Mouse (Mus musculus) embryo, embryonic 11.5 days (tissue): Measurements from ENCODE around the gene Cacna2d1.

Experiments
- DNase-seq: peaks from one replicate; pipeline ENCODE4 v3.0.0-alpha.2; 2012; ENCODE audit warnings: low read depth, low spot score

Gene Cacna2d1

GRCm38 (mm10) chr5:16253768-16254167, 319.3 kb downstream of the Cacna2d1 start:
- no peak for DNase-seq

DNA sequence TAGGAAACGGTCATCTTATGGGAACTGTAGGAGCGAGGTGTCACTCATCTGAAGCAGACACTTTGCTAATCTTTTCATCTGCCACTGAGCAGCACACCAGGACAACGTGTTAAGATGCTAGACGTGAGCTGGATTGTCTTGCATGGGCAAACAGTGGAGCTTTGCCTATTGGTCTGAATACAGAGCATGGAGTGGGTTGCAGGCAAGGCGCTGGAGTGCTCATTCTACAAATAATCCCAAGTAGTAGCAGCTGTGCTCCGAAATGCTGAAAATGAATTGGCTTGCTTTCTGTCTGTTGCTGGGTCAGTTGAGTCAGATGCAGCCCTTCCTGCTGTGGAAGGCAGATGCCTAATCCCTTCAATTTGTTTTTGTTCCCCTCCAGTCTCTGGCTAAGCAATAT, 330.9 kb downstream of the Cacna2d1 start:
- no peak for DNase-seq

GRCm38 (mm10) chr5:16277058-16277457, 342.6 kb downstream of the Cacna2d1 start:
- DNase-seq = no peak

- no peak for DNase-seq
Observed at GRCm38 (mm10) chr5:16281229-16281628, 346.7 kb downstream of the Cacna2d1 start.

GRCm38 (mm10) chr5:16293223-16293622, 358.7 kb downstream of the Cacna2d1 start:
- peak; percentile 7 for DNase-seq

DNA sequence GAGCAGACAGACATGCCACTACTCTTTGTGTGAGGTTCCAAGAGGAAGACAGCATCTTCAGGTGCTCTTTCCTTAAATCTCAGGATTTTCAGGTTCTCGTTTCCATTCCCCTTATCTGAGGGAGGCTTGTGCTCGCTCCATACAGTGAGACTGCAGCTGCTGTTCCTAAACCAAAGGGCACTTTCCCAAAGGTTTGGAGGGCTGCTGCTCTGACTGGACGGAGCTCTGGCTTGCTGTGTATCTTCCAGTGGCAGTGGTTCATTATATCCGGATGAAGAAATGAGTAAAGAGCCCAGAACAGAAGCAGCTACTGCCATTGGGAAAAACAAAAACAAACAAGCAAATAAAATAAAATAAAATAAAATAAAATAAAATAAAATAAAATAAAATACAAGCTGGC, 359.3 kb downstream of the Cacna2d1 start:
- no peak for DNase-seq

- no peak for DNase-seq
Observed at GRCm38 (mm10) chr5:16294708-16295107, 360.2 kb downstream of the Cacna2d1 start.

DNA sequence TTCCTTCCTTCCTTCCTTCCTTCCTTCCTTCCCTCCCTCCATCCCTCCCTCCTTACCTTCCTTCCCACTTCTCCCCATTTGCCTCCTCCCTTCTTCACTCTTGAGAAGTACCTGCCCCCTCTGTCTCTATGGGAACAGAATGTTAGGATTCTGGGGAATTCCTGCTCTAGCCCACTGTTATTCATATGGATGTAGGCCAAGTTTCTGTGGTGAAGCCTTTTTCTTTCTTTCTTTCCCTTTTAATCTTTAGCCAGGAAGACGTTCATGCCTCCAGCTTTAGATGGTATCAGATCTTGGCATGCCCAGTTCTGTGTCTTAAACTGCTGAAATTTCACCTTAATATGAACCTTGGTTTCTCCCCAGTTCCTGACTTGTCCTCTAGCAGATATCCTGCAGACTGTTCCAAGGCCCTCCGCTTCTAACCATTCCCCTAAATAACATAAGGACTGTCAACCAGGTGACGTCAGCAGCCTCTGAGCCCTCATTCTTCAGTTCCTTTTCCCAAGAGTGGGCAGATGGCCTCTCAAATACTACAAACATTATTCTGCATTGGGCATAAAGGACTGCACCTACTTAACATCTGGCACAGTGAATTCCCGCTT, 362.8 kb downstream of the Cacna2d1 start:
- no peak for DNase-seq

DNA sequence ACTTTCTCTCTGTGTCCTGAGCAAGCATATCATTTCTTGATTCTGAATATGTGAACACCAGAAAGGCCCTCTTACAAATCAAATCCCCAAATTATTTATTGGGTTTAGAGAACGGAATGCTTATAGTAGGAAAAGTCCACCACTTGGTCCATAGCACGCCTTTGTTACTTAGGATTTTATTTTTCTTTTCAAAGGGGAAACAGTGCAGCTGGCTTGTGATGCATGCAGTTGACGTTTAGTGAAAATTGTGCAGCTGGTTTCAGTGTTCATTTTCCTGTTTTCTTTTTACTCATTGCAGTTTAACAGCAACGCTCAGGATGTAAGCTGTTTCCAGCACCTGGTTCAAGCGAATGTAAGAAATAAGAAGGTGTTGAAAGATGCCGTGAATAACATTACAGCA, 365.1 kb downstream of the Cacna2d1 start:
- no peak for DNase-seq

- DNase-seq = peak; percentile 54
Observed at GRCm38 (mm10) chr5:16309168-16310006, 374.9 kb downstream of the Cacna2d1 start.

- no peak for DNase-seq
Observed at GRCm38 (mm10) chr5:16314242-16314641, 379.8 kb downstream of the Cacna2d1 start.

- DNase-seq = no peak
Observed at GRCm38 (mm10) chr5:16315983-16316390, 381.5 kb downstream of the Cacna2d1 start.

DNA sequence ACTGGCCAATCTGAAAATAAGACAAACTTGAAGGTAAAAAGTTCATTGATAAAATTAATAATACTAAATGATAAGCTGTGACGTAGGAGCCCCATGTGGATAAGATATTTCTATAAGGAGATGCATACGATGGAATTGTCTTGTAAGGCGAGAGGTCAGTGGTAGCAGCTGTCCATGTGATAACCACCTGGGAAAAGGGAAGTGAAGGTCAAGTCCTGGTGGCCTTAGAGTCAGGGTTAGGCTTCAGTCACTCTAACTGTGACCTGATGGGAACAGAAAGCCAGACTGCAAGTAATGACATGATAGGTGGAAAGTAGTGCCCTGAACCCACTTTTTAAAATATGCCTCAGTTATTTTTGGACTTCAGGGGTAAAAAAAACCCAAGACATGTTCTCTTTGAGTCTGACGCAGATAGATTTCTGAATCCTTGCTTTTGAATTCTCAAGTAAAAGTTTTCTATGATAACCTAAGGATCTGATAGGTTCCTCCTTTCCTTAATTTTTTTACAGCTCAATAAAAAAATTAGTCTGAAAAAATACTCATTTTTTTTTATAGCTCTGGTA, 383.3 kb downstream of the Cacna2d1 start:
- DNase-seq = no peak

DNA sequence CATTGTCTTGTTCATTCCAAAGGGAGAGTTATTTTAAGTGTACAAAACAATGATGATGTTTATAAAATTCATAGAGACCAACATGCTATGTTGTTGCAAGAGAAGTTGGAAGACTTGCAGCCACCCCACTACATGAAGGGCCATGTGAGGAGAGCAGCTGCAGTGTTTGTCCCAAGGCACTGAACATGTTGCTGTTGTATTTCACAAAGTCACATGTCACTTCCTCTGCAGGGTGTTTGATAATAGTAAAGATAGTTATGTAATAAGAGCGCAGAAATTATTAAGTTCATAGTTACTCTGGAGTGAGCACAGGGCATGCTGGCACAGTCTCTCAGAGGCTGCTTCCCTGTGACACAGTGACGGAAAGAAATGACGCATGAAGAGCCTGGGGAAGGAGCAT, 392.1 kb downstream of the Cacna2d1 start:
- DNase-seq = no peak

DNA sequence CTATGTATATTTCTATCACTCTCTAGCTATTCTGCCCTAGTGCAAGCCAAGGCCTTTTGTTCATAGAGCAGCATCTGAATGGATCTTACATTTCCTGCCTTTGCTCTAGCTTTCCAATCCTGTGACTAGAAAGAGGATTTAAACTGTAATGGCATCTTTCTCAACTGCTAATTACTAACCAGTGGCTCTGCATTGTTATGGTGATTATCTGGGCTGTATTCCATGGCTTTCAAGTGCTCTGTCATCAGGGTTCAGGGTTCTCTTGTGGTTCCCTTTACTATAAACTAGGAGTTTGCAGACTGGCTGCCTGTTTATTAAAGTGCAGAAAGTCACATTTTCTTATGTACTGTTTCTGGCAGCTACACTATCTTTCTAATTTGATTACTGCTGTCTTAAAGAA, 410.9 kb downstream of the Cacna2d1 start:
- DNase-seq = no peak

GRCm38 (mm10) chr5:16355816-16356215, 421.3 kb downstream of the Cacna2d1 start:
- no peak for DNase-seq

DNA sequence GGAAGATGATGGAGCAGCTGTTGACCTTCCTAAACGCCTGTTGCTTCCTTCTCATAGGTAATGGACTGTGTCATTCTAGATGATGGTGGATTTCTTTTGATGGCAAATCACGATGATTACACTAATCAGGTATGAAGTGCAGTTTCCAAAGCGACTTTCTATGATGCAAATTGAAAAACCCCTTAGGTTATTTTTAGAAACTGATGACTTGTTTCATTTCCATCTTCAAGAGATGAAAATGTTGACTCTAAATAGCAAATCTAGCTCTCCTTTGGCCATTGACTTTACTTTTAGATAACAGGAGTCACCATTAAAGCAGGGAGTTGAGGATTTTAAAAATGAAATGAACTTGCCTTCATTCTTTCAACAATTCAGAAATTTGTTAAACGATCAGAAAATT, 423.2 kb downstream of the Cacna2d1 start:
- no peak for DNase-seq

- no peak for DNase-seq
Observed at GRCm38 (mm10) chr5:16362076-16362475, 427.6 kb downstream of the Cacna2d1 start.

DNA sequence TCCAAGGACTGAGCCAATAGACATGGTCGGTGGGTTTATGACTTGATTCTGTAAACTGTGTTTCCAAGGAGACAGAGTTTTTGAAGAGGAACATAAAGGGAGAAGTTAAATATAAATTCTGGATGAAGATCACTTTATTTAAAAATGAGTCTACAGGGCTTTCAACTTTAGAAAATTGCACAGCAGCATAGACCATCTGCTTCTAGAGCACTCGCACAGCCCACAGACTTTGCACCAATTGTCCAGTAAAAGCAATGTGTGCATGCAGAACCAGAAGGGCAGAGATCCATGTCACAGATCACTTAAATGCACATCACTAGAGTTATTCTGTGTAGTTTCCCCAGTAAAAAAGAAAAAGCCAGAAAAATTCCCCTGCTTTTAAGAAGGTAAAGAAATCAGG, 428.7 kb downstream of the Cacna2d1 start:
- no peak for DNase-seq

GRCm38 (mm10) chr5:16370706-16371105, 436.2 kb downstream of the Cacna2d1 start:
- no peak for DNase-seq

GRCm38 (mm10) chr5:16373966-16374365, 439.5 kb downstream of the Cacna2d1 start:
- no peak for DNase-seq

GRCm38 (mm10) chr5:16376329-16376908, 441.9 kb downstream of the Cacna2d1 start:
- no peak for DNase-seq

- DNase-seq = no peak
Observed at GRCm38 (mm10) chr5:16410011-16410410, 475.5 kb downstream of the Cacna2d1 start.
